Mouse (Mus musculus) right cerebral cortex, postnatal 4 days (tissue): ENCODE data around the gene Wdfy4.
A peak's percentile ranks its signal among the peaks of the same experiment; 100 is the strongest.

Experiments
- DNase-seq: peaks from one replicate; pipeline ENCODE4 v3.0.0-alpha.2; 2022

Wdfy4 gene

GRCm38 (mm10) chr14:33072351-33072750 lies 113.0 kb downstream of the Wdfy4 start:
- DNase-seq: no peak

GRCm38 (mm10) chr14:33067676-33068075 lies 117.6 kb downstream of the Wdfy4 start:
- no peak for DNase-seq

- DNase-seq: no peak
Observed at GRCm38 (mm10) chr14:33062996-33063395, 122.3 kb downstream of the Wdfy4 start.

- no peak for DNase-seq
Observed at GRCm38 (mm10) chr14:33058881-33059660, 126.2 kb downstream of the Wdfy4 start.

- DNase-seq: no peak
Observed at GRCm38 (mm10) chr14:33053441-33053840, 131.9 kb downstream of the Wdfy4 start.

GRCm38 (mm10) chr14:33045217-33045616 lies 140.1 kb downstream of the Wdfy4 start:
- no peak for DNase-seq

GRCm38 (mm10) chr14:33036811-33037210 lies 148.5 kb downstream of the Wdfy4 start:
- DNase-seq: peak; percentile 19

- DNase-seq: no peak
Observed at GRCm38 (mm10) chr14:33035386-33035785, 149.9 kb downstream of the Wdfy4 start.

- peak; percentile 35 for DNase-seq
Observed at GRCm38 (mm10) chr14:33033424-33033823, 151.9 kb downstream of the Wdfy4 start.

- DNase-seq: no peak
Observed at GRCm38 (mm10) chr14:33030849-33031248, 154.5 kb downstream of the Wdfy4 start.

GRCm38 (mm10) chr14:33019606-33020005 lies 165.7 kb downstream of the Wdfy4 start:
- DNase-seq: no peak

GRCm38 (mm10) chr14:33019050-33019449 lies 166.3 kb downstream of the Wdfy4 start:
- no peak for DNase-seq

- DNase-seq: no peak
Observed at GRCm38 (mm10) chr14:33007638-33008037, 177.7 kb downstream of the Wdfy4 start.

- DNase-seq: no peak
Observed at GRCm38 (mm10) chr14:33005114-33005513, 180.2 kb downstream of the Wdfy4 start.

- no peak for DNase-seq
Observed at GRCm38 (mm10) chr14:33000112-33000979, 185.0 kb downstream of the Wdfy4 start.

- DNase-seq: no peak
Observed at GRCm38 (mm10) chr14:32999511-32999910, 185.8 kb downstream of the Wdfy4 start.

GRCm38 (mm10) chr14:32994954-32995636 lies 190.2 kb downstream of the Wdfy4 start:
- DNase-seq: no peak

GRCm38 (mm10) chr14:32991082-32991481 lies 194.2 kb downstream of the Wdfy4 start, which contains the start of gene Lrrc18:
Lrrc18 (plus strand) TSS chr14:32991382.
- no peak for DNase-seq

- DNase-seq: no peak
Observed at GRCm38 (mm10) chr14:32986659-32987058, 198.6 kb downstream of the Wdfy4 start.

- no peak for DNase-seq
Observed at GRCm38 (mm10) chr14:32984176-32984738, 201.1 kb downstream of the Wdfy4 start.

GRCm38 (mm10) chr14:32970700-32971099 lies 214.6 kb downstream of the Wdfy4 start:
- DNase-seq: no peak

GRCm38 (mm10) chr14:32964742-32965141 lies 220.6 kb downstream of the Wdfy4 start:
- DNase-seq: no peak

- DNase-seq: peak; percentile 74
Observed at GRCm38 (mm10) chr14:32960481-32960880, 224.8 kb downstream of the Wdfy4 start.
